Mouse (Mus musculus): ENCODE measurements around the gene Lrrc29. TPM values are rescaled to one million over a fixed set of nuclear protein-coding genes. Genes with fewer than 3 reads are reported as not detected.
"Not testable (repeated sequence)": the region's sequence is repeated elsewhere in the genome, so short reads cannot be mapped to it uniquely, and the experiment has no call there.

Lrrc29 gene
- total RNA-seq, 2 experiments from 2014 or later, result 0.89 to 1.4 TPM

DNA sequence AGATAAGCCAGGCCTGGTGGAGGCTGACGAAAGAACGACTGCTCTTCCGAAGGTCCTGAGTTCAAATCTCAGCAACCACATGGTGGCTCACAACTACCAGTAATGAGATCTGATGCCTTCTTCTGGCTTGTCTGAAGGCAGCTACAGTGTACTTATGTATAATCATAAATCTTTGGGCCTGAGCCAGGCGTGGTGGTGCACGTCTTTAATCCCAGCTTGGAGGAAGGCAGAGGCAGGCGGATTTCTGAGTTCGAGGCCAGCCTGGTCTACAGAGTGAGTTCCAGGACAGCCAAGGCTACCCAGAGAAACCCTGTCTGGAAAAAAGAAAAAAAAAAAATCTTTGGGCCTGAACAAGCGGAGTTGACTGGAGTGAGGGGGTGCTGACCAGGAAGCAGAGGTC lies 34.7 kb downstream of the Lrrc29 start:
- DNase-seq (ENCODE audit: low spot score), result not testable (repeated sequence)

DNA sequence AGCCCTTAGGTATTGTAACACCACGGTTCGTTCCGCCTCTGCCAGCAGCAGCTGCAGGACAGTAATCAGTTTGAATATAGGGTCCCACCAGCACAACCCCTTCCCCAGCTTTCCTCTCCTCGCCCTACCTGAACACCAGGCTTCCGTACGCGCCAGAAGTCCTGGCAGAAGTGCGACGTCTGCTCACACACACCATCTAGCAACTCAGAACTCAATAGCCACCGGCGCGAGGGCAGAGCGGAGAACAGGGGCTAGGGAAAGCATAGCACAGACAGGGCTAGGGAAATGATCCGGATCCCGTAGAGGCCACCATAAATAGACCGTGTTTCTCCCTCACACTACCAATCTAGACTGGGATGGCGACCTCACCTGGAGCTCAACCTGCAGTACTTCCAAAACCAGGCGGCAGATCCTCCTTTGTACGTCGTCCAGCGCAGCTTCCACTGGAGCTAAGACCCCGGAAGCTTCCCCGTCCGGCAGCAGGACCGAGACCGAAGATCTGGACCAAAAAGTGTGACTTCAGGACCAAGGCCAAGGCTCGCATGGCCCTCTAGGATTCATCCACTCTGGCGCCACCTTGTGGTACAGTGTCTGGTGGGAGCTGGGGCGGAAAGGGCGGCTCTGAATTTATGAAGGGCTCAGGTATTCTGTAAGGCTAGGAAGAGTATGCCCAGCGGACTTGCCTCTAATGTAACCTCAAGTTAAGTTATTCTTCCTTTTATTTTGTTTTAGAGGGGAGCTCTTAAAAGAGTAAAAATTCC lies 35.3 kb downstream of the Lrrc29 start:
- DNase-seq (ENCODE audit: low spot score), result peak; percentile 91

DNA sequence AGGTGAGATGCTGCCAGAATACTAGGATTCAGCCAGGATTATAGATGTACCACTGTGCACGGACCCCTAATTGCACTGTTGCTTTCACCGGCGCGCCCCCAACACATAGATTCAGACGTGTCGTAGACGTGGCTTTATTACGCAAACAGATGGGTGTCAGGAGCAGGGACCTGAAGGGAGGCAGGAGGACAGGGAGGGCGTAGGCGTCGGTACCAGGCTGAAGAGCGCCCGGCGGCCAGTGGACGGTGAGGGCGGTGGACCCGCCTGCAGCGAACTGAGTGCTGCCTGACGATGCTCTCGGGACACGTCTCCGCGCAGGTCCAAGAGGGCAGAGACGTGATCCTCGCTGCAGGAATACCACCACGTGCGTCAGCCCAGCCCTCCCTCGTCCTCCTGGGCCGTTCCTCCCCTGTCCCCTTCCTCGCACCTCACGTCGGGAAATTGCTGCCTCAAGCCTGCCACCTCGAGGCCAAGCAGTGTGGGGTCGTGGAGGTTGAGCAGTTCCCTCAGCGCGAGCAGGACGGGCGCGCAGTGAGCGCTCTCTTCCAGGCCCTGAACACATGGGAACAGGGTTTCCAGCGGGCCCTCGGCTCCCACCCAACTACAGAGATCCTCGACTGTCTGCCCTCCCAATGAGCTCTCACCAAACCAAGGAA lies 36.1 kb downstream of the Lrrc29 start, which contains the start of gene 4931428F04Rik:
TSS of gene 4931428F04Rik (minus strand) at position 60 of the 656 bp plus-strand sequence.
- DNase-seq (ENCODE audit: low spot score), result no peak

DNA sequence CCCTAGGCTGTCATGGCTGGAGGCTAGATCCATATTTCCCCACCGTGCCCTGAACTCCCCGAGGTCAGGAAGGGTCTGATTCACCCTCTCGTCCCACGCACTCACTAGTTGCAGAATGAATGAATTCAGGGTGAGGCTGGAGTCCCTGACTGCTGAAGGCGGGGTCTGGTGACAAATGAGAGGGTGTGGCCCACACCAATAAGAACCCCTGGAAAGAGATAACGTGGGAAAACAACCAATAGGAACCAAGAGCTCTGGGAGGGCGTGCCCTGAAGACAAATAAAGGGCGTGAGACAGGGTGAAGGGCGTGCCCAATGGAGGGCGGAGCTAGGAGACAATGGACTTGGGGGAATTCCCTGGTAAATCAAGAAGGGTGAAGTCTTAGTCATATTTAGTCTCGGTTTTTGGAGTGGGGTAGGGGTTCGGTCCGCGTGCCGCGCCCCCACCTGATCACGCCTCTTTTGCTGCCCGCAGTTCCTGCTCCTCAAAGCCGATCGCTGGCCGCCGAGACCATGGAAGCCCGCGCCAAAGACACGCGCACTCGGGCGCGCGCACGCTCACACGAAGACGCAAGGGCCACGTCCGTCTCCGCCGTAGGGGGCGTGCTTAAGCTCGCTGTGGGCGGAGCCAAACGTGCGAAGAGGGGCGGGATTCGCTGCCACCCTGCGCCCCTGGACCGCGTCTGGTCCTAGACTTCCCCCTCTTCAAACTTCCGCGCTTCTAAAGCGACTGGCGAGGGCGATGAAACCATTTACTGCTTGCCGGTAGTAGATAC lies 36.9 kb downstream of the Lrrc29 start:
- peak; percentile 89 for DNase-seq (ENCODE audit: low spot score)

DNA sequence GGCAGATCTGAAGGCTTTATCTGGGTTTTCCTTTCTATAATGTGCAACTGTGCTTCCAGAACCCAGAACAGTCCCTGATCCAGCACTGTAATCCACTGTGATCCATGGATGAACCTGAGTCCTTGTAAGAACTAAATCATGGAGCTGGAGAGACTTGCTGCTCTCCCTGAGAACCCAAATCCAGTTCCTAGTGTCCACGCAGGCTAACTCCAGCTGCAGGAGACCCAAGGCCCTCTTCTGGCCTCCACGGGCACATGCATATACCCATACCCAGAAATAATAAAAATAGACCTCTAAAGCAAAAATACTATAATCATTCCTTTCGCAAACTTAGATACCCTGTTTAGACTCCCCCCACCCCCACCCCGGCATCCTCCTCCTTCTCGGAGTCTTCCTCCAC lies 37.8 kb downstream of the Lrrc29 start:
- DNase-seq (ENCODE audit: low spot score), result no peak

DNA sequence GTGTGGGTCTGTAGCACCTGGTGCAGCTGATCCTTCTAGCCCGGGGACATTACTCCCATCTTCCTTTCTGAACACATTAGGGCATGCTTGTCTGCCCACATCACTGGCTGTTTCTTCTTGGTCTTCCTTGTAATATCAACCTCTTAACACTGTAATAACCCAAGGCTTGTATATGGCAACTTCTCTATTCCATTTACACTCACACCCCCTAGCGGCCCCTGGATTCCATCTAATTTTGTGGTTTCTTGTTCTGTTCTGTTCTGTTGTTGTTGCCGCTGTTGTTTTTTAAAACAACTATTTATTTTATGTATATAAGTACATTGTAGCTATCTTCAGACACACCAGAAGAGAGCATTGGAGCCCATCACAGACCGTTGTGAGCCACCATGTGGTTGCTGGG lies 39.2 kb downstream of the Lrrc29 start:
- DNase-seq (ENCODE audit: low spot score), result no peak

DNA sequence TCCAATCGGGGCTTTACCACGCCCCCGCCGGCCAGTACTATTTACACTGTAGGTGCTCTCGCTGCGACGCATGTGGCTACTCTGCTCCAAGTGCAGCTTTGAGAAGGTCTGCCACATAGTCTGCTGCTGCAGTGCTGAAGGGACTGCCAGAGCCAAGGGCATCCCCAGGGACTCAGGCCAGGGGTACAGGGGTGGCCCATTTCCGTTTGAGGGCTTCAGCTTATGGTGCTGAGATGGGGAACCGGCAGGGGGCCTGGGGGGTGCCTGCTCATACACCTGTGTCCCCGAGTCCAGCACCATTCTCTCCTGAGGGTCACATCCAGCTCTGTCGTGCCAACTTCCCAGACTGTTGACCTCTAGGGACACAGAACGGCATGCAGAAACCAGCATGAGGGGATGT lies 40.6 kb downstream of the Lrrc29 start:
- no peak for DNase-seq (ENCODE audit: low spot score)

DNA sequence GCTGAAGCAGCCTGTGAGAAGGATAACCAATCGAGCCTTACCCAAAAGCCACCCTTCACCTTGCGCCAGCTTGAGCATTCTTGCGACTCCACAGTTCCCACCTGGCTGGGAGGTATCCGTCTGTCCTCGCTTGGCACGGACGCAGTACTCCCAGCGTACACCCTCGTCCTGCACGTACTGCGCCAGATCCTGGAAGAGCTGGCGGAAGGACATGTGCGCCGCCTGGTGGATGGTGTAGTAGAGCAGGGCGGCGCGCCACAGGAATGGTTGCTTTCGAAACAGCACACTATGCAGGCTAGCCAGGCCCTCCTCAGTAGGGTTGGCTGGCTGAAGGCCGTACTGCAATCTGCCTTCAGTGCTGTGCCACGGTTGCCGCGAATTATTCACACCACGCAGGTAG lies 43.0 kb downstream of the Lrrc29 start:
- peak; percentile 54 for DNase-seq (ENCODE audit: low spot score)

DNA sequence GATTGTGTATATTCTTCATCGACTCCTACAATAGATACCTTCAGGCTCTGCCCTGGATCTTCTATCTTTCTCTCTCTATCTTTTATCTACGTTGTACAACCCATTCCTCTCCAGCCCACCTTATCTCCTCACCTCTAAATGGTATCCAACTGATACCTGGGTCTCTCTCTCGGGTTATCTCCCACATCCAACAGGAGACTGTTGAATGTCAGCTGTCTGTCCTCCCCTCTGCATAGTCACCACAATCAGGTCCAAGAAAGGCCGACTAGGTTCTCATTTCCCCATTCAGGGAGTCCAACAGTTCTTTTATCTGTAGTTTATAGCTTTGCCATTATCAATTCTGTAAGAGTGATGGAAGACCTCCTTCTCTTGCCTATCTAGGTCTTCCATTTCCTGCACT lies 43.8 kb downstream of the Lrrc29 start:
- DNase-seq (ENCODE audit: low spot score), result no peak

DNA sequence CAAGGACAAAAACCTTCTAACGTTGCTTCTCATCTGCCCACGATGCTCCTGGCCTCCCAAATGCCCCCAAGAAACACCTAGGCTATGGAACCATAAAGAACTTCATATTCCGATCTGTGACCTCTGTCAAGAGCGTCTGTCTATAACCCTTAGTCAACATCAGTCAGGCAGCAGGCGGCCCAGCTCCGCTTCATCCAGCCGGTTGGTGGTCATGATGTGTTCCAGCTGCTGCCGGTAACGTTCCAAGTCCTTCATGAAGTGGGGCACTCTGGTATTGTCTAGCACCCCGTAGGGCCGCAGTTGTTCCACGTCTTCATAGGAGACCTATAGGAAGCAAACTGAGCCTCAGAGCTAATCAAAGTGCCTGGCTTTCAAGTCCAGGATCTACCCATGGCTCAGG lies 44.3 kb downstream of the Lrrc29 start:
- DNase-seq (ENCODE audit: low spot score), result no peak

DNA sequence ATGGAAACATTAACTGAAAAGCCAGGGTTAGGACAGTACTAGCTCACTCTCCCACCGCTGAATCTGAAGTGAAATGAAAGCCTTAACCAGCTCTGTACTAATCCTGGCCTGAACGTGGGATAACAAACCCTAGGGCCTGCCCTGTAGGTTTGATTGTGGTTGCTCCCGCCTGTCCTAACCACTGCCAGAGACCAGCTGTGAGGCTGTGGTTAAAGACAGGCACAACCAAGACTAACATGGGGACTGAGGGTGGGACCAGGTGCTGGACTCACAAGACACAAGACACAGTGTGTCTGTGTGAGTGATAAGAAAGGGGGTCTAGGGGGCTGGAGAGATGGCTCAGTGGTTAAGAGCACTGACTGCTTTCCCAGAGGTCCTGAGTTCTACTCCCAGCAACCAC lies 45.5 kb downstream of the Lrrc29 start:
- DNase-seq (ENCODE audit: low spot score), result no peak

DNA sequence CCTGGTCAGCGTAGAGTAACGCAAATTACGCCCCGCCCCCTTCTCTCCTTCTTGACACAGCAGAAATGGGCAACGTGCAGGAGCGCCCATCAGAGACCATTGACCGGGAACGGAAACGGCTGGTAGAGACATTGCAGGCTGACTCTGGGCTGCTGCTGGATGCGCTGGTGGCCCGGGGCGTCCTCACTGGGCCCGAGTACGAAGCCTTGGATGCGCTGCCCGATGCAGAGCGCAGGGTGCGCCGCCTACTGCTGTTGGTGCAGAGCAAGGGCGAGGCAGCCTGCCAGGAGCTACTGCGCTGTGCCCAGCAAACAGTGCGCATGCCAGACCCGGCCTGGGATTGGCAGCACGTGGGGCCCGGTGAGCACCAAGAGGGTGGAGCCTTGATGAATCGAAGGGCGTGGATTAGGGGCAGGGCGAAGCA lies 47.2 kb downstream of the Lrrc29 start:
- peak; percentile 87 for DNase-seq (ENCODE audit: low spot score)

DNA sequence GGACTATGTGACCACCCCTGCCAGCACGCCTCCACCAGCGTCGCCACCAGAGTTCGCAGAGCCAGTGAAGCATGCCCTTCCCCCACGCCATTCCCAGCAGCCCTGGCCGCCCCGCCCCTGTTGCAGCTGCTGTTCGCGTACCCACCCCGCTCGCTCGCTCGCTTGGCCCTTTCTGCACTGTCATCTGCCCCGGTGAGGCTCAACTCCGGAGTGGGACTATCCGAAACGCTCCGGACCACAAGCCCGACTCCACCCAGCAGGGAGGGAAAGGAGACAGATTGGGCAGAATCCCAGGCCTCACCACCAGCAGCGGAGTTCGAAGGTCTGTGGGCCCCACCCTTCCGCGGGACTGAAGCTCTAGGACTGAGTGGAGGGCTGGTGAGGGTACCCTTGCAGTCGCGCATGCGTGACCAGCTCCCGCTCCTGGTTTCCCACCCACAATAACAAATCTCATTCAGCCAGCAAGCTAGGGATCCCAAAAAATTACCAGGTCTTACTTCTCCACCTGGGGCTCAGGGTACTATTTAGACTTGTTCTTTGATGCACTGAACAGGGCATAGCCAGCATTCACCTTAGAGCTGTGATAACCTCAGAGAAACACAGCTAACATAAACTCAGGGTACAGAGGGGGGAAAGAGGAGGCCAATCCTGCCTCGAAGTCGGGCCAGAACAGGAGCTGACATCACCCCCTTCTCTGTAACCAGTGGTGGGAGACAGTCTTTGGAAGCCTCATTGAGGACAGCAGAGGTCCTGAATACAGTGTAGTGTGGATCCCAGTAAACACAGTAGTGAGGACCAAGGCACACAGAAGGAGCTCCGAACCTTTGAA lies 49.6 kb downstream of the Lrrc29 start:
- DNase-seq (ENCODE audit: low spot score), result peak; percentile 76

DNA sequence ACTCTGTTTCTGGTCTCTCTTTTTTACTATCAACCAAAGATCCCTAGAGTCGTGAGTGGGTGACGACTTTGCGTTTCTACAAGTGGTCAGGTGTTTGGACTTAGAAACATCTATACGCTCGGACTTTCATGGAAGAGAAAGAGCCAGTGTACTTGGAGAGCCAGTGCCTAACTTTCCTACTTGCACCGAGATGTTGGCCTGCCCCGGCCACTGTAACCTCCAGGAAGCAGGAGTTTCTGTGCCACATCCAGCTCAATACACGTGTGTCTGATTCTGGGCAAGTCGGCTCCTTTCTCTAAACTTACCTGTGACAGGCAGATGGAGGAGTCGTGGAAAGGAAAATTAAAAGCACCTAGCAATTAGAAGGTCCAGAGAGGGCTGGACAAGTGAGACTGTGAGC lies 50.2 kb downstream of the Lrrc29 start, which contains the start of gene Nol3:
TSS of gene Nol3 (plus strand) at position 301 of the 400 bp plus-strand sequence.
- no peak for DNase-seq (ENCODE audit: low spot score)

DNA sequence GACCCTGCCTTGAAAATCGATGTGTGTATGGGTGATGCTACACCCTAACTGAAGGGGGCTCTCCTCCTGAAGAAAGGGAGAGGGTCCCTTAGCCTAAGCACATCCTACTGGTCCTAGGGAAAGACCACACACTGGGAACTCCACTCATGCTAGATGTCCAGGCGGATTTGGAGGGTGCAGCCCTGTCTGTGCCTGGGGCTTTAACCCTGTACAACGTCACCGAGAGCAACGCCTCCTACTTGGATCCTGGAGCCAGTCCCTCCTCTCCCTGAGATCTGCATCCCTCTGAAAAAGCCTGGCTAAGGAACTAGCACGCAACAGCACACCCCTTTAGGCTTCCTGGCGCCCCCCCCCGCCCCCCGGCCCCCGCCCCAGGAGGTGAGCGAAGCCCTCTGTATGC lies 50.7 kb downstream of the Lrrc29 start:
- no peak for DNase-seq (ENCODE audit: low spot score)

DNA sequence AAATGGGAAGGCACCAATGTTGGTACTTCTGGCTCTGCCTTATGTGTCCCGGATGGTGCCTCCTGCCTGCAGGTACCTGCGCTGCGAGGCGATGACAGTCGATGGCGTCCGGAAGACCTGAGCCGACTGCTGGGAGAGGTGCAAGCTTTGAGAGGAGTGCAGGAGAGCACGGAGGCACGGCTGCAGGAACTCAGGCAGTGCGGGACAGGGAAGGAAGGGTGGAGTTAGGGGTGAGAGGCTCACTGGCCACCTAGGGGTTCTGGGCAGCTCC lies 55.2 kb downstream of the Lrrc29 start:
- DNase-seq (ENCODE audit: low spot score), result no peak

DNA sequence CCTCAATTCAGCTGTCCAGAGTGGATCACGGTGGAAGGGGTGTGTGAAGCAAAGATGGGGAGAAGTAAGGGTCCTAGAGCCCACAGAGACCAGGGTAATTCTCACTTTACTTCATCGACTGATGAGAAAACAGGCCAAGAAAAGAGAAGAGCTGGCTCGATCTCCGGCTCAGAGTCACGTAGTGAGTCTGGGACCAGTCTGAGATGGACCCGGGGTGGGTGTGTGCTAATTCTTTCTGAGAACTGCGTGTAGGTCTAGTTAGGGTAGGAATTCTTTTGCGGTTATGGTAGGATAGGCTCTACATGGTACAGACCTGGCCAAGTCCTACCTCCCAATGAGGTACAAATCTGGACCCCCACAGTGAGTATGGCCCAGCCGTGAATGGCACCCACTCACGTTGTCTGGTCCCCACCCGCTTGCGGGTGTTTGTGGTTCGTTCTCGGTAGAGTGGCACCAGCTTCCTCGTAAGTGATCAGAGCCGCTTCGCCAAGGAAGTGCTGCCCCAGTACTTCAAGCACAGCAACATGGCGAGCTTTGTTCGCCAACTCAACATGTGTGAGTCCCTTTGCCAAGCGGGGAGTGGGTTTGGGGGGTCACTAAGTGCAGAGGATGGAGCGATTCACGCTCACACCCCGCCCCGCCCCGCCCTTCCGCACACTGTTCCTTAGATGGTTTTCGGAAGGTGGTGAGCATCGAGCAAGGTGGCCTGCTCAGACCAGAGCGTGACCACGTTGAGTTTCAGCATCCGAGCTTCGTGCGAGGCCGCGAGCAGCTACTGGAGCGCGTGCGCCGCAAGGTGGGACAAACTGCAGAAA lies 55.8 kb downstream of the Lrrc29 start:
- DNase-seq (ENCODE audit: low spot score), result no peak

DNA sequence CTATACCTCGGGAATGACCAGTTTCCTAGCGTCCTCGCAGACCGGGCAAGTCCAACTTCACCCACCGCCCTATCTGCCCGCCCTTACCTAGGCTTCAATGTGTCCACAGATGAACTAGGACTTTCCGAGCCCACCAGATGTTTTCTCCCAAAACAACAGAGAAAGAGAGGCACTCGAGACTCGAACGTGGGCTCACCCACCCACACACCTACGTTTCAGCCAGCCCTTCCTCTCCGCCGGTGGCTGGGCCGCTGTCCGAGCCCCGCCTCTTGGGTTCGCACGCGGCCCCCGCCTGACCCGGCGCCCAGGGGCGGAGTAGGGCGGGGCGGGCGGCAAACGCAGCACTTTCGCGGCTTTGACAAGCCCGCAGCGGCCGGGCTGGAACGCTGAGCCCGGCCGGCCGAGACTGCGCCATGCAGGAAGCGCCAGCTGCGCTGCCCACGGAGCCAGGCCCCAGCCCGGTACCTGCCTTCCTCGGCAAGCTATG lies 56.6 kb downstream of the Lrrc29 start, which contains the start of gene Hsf4:
TSS of gene Hsf4 (plus strand) at position 341 of the 487 bp plus-strand sequence.
- DNase-seq (ENCODE audit: low spot score), result peak; percentile 74

DNA sequence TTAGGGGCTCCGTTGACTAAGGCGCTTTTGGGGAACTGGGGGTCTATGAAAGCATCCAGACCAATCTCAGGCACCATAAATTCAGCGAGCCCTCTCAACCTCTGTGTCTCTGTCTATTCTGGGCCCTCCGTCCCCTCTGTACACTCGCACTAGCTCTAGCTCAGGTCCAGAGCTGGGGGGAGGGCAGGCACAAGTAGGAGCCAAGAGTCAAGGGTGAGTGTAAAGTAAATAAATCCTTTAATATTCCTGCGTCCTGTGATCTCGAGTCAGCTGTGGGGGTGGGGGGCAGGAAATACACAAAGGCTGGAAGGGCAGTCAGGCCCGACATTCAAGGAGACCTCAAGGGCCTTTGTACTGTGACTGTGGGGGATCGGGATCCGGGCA lies 57.0 kb downstream of the Lrrc29 start:
- DNase-seq (ENCODE audit: low spot score), result no peak

DNA sequence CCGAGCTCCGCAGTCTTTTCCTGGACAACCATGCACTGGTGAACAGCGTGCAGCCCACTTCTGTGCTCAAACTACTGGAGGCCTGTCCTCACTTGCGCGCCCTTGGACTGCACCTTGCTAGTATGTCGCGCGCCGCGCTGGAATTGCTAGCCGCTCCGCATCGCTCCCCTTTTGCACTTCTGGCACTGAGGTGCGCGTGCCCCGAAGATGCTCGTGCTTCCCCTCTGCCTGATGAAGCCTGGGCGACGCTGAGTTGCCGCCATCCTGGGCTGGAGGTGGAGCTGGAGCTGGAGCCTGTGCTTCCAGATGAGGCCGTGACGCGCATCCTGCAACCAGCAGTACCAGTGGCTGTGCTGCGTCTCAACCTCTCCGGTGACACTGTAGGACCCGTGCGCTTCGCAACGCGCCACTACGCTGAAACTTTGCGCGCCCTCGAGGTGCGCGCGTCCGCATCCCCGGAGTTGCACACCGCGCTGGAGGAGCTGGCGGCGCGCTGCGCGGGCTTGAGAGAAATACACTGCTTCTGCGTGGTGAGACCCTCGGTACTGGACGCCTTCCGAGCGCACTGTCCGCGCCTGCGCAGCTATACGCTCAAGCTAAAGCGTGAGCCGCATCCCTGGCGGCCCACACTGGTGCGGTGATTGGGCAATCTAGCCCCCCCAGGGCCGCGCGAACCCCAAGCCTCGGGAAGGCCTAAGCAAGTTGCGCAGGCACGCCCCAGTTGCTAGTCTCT lies 57.6 kb downstream of the Lrrc29 start:
- DNase-seq (ENCODE audit: low spot score), result no peak
